Mouse (Mus musculus) kidney, adult 18-20 months (tissue): ENCODE results near the gene Blmh.

Source experiments
- DNase-seq: peaks from one replicate; pipeline ENCODE4 v3.0.0; 2021

The Blmh gene

DNA sequence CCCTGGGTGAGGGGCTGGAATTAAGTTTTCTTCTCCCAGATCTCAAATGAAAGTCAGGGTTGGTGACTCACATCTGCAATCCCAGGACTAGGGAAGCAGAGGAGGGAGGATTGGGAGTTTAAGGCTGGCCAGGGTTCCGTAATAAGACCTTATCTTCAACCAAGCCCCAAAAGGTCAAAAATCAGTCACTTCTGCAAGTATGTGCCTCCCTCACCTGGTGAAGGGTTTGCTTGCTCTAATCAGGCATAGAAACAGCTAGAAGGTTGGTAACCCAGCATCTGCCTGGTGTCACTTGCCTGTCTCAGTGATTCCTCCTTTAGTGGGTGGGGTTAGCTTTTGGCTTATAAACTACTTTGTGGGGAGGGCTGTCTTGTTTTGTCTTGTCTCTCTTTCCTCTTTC is 77.8 kb downstream of the Blmh start:
- no peak for DNase-seq

DNA sequence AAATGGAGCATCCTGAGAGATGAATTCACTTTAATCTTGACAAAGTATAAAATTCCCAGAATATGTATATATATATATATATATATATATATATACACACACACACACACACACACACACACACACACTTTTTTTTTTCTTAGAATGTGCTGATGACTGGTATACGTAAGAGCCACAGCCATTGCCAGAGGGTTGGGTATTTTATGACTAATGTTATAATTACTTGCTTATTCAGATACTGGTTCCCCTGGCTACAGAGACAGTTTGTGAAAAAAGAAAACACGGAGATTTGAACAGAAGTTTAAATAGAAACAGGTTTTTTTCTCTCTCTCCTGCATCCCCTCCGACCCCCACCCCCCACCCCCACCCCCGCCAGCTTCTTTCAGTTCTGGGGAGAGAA is 81.3 kb downstream of the Blmh start:
- DNase-seq, result no peak

DNA sequence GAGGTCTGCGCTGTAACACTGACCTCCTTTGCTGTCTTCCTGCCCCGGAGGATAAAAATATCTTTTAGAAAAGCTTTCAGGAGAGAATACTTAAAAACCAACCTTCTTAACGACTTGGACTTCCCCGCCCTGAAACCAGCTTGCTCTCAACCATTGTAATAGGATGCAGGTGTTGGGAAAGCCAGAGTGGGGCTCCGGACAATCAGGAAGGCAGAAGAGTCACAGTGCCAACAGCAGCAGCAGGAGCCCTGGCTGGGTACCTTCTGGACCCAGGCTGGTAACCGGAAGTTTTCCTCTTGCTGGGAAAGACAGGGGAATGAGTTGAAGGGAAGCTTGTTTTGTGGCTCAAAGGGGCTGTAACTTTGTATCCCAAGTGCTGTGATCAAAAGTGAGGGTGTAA is 82.0 kb downstream of the Blmh start:
- no peak for DNase-seq

DNA sequence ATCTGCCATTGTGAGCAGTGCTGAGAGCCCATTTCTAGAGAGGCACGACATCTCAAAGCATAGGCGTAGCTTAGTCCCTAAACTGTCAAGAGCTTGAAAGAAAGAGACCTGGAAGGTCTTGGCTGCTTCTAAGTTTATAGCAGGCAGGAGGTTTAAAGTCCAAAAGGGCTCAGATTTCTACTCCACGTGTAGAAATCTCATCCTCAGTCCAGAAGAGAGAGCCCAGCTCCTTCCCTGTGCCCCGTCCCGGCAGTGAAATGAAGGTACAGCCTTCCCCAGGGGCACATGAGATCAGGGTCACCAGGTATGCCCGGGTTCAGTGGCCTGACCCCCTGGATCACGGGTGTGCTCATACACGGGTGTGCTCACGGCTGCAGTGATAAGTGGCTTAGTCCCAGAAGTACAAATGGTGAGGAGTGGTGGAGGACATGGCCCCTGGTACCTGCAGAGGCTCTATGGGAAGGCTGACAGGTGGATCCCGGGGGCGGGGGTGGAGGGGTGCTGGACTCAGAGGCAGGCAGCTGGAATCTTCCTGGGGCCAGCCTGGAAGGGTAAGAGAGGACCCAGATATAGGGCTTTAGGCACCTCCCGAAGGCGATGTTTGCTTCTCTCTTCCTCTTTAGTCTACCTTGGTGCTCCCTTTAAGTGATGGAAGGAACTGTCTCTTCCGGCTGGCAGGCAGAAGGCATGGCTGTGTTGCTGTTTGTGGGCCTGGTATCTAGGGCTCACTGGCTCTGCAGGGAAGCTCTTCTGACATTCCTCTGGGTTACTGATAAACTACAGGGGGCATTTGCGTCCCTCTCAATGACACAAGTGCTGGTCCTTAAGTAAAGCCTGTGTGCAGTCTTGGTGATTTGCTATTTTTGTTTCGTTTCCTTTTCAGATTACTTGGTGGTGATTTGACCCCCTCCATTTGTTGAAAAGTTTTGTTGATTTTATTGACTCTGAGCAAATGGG is 84.7 kb downstream of the Blmh start:
- DNase-seq, result peak; percentile 33

DNA sequence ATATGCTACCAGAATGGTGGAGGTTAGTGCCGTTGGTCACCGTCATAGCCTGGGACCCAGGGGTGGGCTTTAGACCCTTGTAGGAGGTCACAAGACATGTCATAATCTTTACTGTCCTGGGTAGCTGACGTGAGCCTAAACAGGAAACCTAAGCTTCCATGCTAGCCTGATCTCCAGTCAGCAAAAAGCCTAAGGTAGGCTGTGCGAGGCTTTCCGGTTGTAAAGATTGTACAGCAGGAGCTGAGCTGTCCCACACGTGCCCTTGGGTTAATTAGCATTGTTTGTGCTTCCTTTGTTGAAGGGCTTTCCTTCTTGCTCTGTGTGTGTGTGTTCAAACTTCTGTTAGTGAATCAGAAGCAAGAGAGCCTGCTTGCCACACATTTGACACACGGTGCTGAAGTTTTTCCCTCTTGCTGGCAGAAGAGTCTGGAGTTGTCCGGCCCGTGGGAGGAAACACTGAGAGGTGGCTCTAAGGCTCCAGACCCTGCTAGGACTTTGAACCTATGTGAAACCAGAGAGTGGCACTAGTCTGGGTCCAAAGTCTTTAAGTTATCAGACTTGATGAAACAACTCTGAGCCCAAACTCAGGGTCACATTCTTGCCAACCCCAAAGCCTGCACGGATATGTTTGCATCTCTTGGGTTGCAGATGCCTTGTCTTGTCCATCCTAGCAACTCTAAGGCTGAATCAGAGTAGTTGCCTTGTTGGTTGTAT is 86.3 kb downstream of the Blmh start:
- no peak for DNase-seq

DNA sequence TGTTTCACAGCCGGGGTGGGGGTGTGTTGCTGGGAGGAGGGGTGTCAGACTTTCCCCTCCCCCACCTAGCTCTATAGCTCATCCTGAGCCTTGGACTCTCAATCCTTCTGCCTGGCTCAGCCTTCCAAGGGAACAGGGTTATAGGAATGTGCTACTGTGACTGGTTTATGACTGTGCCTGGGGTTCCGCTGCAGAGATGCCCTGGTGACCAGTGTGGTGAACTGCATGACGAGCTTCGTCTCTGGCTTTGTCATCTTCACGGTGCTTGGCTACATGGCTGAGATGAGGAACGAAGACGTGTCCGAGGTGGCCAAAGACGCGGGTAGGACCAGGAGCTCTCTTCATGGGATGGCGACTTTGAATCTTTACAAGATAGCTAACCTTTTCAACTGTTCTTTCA is 93.4 kb downstream of the Blmh start:
- DNase-seq, result no peak

DNA sequence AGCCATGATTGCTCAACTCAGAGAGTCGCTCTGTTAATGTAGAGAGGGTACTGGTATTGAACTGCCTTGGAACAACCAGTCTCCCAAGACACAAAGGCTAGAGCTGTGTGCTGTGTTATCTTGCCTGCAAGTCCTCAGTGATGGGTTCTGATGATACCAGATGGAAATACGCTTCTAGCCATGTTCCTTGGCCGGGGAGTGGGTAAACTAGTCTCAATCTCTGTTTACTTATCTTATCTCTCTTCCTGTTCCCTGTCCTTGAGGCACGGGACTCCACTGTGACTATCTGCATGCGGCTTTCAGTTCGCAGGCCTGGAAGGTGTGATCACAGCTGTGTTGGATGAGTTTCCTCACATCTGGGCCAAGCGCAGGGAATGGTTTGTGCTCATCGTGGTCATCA is 94.9 kb downstream of the Blmh start:
- DNase-seq, result no peak

DNA sequence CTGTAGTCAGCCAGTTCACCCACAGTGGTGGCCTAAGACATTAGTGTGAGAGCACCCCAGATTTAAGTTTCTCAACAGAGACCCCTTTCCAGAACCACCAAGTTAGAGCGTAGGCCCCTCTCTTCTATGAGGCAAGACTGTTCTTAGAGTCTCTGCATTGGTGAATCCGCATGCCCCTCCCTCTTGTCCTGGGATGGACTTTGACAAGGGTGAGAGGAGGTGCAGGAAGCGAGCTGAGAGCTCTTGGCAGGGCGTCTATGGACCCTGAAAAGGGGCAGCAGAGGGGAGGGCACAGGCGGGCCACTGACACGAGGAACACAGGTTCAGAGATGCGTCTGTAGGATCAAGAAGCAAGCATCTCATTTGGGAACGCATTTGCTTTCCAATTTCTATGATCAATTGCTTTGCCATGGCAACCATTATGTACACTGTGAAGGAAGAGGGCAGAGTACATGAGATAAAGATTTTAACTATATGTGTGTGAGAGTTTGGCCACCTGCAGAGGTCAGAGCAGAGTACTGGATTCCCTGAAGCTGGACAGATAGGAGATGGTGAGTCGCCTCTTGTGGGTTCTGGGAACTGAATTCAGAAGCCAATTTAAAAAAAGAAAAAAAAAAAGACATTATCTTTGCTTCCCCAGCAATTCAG is 97.3 kb downstream of the Blmh start:
- peak; percentile 29 for DNase-seq

DNA sequence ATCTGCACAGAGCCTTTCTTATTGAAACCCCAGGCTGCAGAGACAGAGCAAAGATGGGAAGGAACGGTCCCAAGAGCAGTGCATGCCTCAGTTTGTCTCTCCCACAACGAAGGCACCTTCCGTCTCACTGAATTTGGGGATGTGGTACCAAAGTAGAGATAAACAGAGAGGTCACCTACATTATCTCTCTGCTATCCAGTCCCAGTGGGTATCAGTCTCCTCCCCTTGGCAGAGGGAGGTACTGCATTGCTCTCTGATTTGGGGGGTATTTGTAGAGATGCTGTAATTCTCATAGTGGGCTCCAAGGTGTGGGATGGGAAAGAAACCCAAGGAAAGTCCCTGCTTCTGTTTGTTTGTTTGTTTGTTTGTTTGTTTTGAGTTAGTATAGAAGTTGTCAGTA is 102.0 kb downstream of the Blmh start:
- no peak for DNase-seq

DNA sequence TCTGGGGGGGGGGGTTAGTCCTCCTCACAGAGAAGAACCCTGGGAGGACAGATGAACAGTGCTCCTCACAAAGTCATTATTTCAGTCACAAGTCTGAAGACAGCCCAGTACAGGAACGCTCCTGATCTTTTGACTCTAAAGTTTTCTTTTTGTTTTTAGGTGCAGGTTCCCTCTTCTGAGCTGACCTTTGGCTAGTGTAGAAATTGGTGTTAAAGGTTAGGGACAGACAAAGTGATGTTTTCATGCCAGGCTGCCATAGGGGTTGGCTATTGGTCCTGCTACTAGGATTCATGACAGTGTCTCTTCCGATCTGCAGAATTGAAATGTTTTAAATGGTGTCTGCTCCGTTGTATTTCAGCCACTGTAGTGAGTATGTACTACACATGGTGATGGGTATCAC is 103.5 kb downstream of the Blmh start:
- DNase-seq, result no peak

DNA sequence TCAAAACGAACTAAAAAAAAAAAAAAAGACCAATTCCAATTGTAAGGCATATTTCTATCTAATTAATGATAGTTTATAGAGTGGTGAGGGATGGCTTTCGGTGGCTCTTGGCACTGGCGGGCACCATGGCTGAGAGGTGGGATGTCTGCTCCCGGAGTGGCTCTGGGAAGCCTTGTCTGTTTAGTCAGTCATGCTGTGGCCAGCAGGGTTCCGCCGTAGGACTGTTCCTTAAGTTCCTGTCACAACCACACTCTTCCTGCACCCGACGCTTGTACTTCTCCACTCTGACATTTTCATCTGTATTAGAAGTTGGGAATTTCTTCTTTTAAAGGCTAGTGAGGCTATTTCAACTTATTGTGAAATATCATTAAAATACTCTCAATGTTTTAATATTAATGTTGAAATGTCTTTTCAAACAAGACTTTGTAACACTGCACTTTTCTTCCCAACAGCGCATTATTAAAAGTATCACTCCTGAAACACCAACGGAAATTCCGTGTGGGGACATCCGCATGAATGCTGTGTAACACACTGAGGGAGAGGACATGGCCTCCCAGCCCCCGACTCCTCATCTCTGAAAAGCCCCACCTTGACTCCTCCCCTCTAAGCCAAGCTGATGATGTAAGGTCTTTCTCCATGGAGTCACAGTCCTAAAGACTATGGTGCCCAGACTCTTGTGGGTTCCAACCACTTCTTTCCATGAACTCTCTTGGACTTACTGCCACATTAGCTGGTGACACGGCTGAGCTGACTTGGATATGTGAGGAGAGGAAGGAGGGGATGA is 106.7 kb downstream of the Blmh start:
- no peak for DNase-seq
